Mouse (Mus musculus) c-Kit-positive CD71-positive TER-119-negative erythroid progenitor cells, embryonic 14.5 days (primary cell): Measurements from ENCODE around the gene R3hdm2.

Experiments used
- DNase-seq: peaks from one replicate; pipeline ENCODE4 v3.0.0-alpha.2; 2013; ENCODE audit warnings: low read depth

The R3hdm2 gene

DNA sequence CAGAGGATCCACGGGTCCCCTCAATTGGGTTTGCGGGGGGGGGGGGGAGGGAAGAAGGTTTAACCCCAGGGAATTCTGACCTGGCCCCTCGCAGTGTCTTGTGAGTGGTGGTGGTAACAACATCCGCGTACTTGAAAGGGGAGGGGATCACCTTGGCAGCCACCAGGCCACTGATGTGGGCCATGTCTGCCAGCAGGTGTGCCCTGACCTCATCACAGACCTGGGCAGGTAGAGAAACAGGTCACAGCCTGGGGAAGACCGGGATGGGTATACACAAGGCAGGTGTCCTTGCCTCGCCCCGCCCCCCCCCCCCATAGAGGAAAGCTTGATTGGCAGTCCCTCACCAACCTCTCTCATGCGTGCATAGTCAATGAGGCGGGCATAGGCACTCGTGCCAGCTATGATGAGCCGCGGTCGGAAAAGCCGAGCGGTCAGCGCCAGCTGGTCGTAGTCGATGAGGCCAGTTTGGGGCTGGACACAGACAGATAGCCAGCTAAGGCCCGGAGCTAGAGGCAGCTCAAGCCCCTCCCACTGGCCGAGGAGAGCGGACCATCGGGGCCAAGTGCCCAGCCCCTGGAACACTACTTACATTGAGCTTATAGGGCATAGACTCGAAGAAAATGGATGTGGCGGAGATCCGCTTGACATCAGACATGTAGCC is 139.0 kb downstream of the R3hdm2 start:
- no peak for DNase-seq

DNA sequence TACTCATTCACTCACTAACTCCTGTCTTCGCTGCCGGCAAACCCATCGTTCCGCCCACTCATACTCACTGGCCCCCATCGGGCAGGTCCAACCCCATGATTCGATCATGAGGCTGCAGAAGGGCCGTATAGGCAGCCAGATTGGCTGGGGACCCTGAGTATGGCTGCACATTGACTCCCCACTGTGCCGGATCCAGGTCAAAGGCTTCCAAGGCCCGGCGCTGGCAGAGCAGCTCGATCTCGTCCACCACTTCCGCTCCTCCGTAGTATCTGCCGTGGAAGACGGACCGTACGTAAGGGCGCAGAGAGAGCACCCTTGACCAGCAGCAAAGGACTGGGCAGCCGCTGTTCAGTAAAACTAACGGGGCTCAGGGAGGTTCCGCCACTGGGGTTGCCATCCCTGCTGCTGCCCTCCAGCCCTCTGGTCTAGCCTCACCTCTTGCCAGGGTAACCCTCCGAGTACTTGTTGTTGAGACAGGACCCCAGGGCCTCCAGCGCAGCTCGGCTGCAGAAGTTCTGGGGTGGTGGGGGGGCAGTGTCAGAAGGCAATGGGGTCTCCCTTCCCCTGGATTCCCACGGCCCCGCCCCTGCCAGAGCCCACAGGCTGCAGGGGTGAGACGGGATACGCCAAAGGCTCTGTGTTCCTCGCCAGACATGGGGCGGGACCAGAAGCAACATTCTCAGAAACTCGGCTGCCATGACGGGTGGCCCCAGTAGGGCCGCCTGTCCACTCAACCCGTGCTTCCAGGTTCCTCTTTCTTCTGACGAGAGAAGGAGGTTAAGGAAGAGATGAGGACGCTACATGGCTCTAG is 140.0 kb downstream of the R3hdm2 start:
- DNase-seq: no peak

DNA sequence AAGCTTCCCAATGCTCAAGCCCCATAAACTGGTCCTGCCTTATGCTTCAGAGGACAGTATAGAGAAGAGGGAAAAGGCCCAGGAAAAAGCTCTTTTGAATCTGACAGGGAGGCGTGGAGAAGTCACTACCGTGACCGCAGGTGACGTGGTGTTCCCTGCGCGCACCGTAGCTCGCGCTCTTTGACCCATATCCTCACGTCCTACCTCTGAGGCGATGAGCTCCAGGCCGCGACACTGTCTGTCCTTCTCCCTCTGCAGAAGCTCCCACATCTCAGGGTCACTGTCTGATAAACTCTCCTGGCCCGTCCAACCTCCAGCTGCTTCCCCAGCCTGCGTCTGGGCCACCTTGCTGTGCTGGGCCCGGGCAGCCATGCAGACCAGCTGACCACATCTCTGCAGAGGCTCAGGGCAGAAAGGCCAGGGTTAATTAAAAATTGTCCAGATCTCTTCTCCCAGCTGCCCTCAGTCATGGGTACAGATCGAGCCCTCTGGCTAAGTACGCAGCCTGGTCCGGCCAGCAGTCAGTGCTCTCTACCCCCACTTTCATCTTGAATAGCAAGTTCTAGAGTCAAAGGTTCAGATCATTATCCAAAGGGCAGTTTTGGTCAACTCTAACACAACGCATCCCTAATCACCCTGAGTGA is 140.7 kb downstream of the R3hdm2 start:
- no peak for DNase-seq

DNA sequence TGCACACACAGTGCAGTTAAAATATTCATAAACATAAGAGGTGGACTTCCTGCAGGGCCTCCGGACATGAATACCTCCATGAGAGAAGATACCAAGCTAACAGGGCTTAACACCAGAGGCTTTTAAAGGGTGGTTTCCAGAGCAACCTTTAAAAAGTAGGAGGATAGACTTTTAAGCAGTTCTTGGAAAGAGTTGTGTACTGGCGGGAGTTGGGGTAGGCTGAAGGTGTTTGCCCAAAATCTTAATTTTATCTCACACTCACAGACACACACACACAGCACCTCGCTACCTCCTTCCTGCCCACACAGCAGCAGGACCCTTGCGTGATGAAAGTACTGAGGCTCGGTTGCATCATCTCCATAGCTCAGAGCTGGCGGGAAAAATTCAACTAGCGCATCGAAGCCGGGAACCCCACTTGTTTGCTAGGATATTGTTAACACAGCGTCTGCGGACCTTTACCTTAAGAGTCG is 141.5 kb downstream of the R3hdm2 start:
- peak; percentile 70 for DNase-seq

GRCm38 (mm10) chr10:127522088-127522581 is 142.0 kb downstream of the R3hdm2 start, which contains the start of gene Shmt2:
Shmt2 (minus strand) TSS chr10:127522444.
- peak; percentile 96 for DNase-seq

GRCm38 (mm10) chr10:127524646-127525255 is 144.6 kb downstream of the R3hdm2 start:
- no peak for DNase-seq

DNA sequence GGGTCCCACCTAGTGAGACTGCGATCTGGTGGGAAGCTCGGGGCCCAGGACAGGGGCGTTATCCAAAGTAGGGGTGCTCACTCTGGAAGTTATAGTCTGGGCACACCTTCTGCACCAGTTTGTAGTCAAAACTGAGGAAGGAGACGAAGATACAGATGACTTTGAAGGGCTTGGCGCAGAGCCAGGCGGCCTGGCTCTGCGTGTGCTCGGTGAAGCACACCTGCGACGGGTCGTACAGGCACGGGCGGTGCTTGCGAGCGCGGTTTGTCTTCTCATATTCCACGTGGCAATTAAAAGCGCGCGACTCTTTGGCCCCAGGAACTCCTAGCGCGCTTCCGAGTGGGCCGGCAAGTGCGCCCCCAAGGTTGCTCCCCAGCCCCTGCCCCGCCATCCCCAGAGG is 145.9 kb downstream of the R3hdm2 start:
- DNase-seq: no peak

DNA sequence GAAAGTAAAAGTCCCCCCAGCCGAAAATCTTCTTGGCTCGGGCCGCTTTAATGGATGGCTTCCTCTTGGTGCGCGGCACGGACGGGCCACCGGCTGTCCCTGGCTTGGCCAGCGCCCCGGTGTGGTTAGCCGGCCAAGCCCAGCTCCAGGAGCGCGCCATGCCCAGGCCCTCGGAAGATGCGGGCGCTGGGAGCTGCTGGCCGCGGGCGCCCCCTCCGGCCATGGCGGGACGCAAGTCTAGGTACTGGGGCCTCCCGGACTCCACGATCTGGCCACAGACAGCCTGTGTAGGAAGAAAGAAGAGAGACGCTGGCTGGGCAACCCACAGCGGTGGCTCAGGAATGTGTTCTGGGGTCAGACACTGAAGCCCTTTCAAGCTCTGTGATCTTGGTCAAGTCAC is 146.6 kb downstream of the R3hdm2 start:
- DNase-seq: no peak

- no peak for DNase-seq
Measured at GRCm38 (mm10) chr10:127527481-127527880, 147.4 kb downstream of the R3hdm2 start.

GRCm38 (mm10) chr10:127530945-127531344 is 150.8 kb downstream of the R3hdm2 start:
- no peak for DNase-seq

GRCm38 (mm10) chr10:127531548-127531947 is 151.4 kb downstream of the R3hdm2 start:
- no peak for DNase-seq

DNA sequence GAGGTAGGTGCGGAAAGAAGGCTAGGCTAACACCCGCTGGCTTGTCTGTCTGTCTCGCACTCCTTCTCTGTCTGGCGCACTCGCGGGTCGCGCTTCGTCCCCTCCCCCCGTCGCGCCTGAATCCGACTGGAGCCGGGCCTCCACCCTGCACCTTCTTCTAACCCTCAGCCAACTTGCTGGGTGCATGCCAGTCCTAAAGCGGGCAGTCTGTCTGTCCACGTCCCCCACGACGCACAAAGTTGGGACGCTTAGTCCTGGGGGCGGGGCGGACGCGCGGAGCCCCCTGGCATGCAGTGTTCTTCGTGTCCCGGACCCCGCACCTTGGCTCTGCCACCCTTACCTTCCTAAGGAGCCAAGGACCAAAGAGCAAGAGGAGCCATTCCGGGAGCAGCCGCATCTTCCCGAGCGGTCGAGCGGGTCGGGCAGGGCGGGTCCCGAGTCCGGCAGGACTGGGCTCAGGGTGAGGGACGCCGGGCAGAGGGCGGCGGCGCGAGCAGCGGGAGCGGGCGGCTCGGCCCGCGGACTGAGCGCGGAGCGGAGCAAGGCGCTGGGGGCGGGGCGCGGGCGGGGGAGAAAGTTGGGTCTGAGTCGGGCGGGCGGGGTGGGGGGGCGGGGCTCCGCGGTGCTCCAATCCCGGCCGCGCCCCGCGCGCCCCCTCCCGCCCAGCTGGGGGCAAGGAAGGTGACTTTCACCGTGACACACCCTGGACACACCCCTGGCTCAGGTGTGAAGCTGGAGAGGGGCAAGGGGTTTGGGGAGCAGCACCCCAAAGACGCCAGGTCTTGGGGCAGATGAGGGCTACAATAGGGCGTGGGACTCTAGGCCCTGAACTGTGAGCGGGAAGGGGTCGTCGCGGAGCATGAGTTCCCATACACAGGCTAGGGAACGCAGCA is 154.2 kb downstream of the R3hdm2 start, which contains the start of gene Nxph4:
Gene Nxph4 (minus strand): TSS at position 524 of the 893 bp plus-strand sequence.
- no peak for DNase-seq

DNA sequence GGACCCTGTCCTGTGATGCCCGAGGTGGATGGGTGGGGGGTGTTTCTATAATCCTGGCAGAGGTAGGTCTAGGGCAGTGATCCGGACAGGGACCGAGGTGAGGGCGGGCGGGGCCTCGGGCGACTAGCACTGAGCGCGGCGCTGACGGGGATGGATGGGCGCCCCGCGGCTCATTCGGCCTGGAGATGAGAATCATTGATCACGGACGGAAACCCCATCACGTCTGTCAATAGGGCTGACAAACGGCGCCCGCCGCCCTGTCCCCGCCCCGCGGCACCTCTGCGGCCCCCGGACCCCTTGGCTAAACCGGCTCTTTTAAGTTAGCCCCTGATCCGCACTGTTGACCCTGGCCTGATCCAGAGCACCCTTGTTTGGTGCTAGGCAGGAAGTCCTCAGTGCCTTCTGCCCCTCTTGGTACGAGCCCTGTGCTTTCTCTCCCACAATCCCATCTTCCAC is 154.8 kb downstream of the R3hdm2 start:
- no peak for DNase-seq

DNA sequence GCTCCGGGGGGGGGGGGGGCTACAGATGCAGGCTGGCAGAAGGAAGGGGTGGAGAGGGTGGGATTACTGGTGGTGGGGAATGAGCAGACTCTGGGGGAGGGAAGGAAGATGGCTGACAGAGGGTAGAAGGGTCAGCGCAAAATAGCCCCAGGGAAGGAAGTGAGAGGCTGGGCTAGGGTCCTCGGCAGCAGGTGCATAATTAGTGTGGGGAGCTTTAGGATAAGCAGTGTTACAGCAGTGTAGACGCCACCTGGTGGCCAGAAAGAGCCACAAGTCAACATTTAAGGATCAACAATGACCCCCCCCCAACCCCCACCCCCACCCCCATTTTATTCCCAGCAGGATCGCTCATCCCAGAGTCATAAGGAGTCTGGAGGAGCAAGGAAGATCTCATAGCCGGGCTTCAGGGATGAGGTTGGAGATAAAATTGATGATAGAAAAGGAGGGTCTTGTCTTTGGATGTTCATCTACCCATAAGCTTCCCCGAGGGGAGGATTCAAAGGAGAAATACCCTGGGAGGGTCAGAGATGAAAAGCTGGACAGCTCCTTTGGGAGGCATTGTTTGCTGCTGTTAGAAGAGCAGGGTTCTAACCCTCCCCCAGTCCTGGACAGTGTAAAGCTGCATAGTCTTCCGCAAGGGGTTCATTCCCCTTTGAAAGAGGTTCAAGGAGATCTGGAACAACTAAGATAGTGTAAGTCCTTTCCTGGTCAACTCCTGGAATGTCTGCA is 156.6 kb downstream of the R3hdm2 start:
- DNase-seq: no peak

GRCm38 (mm10) chr10:127537854-127538583 is 157.9 kb downstream of the R3hdm2 start:
- peak; percentile 52 for DNase-seq

GRCm38 (mm10) chr10:127541510-127541909 is 161.4 kb downstream of the R3hdm2 start:
- DNase-seq: no peak

DNA sequence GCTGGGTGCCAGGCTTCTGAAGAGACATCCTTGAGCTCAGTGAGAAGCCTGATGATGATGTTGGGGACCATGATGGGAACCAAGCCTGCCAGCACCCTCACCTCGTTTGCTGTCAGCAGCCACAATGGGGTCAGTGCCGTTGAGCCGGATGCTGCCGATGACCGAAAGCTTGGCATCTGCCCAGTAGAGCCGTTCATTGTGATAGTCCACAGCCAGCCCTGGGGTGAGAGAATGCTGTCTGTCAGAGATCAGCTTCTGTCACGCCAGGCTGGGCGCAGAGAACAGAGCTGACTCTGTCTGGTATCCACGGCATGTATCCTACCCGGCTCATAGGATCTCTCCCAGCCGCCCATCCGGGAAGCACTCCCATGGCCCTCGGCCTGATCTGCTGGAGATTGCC is 162.0 kb downstream of the R3hdm2 start:
- no peak for DNase-seq

DNA sequence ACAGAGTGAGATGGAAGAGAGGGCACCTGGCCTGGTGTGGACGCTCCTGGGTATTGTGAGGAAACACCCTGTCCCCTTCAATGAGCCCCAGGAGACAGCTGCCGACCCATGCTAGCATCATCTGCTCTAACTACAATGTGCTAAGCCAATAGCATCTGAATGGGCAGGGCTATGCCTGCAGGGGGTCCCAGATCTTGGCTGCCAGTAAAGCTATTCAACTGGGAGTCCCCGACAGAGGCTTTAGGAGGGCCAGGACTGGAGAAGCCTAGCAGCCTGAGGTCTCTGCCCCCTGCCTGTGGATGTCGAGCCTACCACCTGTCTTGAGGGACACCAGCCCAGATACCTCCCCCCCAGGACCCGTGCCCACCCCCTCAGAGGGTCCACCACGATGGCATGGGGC is 162.6 kb downstream of the R3hdm2 start:
- no peak for DNase-seq

GRCm38 (mm10) chr10:127543916-127544315 is 163.8 kb downstream of the R3hdm2 start:
- no peak for DNase-seq

- no peak for DNase-seq
Measured at GRCm38 (mm10) chr10:127544375-127544774, 164.2 kb downstream of the R3hdm2 start.
